Mouse (Mus musculus): ENCODE data around the gene Dapp1. TPM values are rescaled to one million over a fixed set of nuclear protein-coding genes. Genes with fewer than 3 reads are reported as not detected.

The Dapp1 gene
- 2.2 and 3.5 TPM in 2 replicates for polyA plus RNA-seq (2016; fragmentation: Nextera tagmentation; extraction: Ambion mirVana)

DNA sequence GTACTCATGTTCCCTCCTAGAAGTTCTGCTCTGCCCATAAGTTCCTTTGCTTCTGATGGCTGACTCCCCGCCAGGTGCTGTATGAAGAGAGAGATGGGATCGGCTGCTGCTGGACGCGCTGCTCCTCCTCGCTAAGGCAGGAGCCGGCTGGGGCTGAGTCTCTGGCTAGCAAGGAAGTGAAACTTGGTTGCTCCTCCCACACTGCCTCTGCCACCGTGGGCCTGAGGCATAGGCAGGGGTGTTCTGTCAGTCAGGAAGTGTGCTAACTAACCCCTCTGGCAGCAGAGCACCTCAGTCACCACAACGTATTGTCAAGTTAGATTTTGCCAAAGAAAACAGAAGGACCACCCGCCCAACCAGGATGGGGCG lies at the start of gene Dapp1:
Gene Dapp1, minus strand, starts transcription at position 164 of the 369 bp plus-strand sequence.
- 19% methylated on average over 10 of the region's 10 CpGs for WGBS
- Histone ChIP-seq H3K36me3 (replicated peaks) (no peaks in the 10 kb centered on the region), H3K27me3 (ENCODE audit: poor library complexity, severe bottlenecking) (0 out of 2 replicates have a peak, but pooled peaks cover 4% of the 10 kb centered on the region), H3K4me1 (peaks cover 36% of the 10 kb centered on the region), H3K27ac (peak within 1 kb of the TSS; percentile 65), H3K9me3 (no peaks in the 10 kb centered on the region), H3K4me3 (peak within 1 kb of the TSS; percentile 43)
- DNase-seq (ENCODE audit: extremely low spot score, low spot score) = peak; percentile 47

DNA sequence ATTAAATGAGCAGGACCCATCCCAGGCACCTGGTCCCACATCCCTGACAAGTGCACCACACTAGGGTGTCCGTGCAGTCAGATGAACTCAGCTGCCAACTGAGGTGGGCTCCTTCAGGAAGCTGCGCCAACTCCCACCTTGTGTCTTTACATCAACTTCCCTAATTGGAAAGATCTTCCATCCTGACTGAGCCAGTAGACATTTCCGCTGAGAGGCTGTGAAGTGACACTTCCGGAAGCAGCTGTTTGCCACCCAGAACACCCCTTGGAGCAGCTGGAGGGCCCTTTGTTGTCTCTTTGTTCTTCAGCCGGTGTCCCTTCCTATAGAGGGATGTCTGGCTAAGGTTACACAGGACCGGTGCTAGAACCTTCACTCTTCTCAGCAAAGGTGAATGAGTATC lies 49.2 kb upstream of the Dapp1 start:
- no peaks in the 10 kb centered on the region for H3K9me3 ChIP-seq
- H3K36me3 ChIP-seq (replicated peaks) = no peaks in the 10 kb centered on the region
- no peaks in the 10 kb centered on the region for H3K27me3 ChIP-seq (ENCODE audit: poor library complexity, severe bottlenecking)
- H3K27ac ChIP-seq = no peak overlapping the region
- DNase-seq (ENCODE audit: extremely low spot score, low spot score) = no peak
- no peak overlapping the region for H3K4me3 ChIP-seq
- WGBS = 91% methylated on average over 6 of the region's 6 CpGs
- no peaks in the 10 kb centered on the region for H3K4me1 ChIP-seq

DNA sequence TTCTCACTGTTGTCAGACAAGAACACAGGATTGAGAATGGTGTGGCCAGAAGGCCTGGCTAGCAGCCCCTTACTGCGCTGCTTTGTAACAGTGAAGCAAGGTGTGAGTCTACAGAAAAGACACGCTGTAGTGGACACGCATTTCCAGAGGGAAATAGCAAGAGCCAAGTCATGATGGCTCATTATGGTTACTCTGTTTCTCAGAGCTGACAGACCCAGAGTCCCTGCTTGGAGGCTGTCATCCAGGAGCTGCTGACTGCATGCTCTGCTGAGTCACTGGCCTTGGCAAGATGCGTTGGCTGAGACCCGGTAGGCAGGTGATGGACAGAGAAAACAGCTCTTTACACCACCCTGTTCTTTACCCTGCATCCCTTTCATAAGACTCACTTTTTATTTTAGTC lies 48.0 kb upstream of the Dapp1 start:
- no peaks in the 10 kb centered on the region for H3K36me3 ChIP-seq (replicated peaks)
- no peaks in the 10 kb centered on the region for H3K4me1 ChIP-seq
- H3K27me3 ChIP-seq (ENCODE audit: poor library complexity, severe bottlenecking) = no peaks in the 10 kb centered on the region
- no peak for DNase-seq (ENCODE audit: extremely low spot score, low spot score)
- no peak overlapping the region for H3K4me3 ChIP-seq
- no peaks in the 10 kb centered on the region for H3K9me3 ChIP-seq
- 94% methylated on average over 5 of the region's 5 CpGs for WGBS
- no peak overlapping the region for H3K27ac ChIP-seq

DNA sequence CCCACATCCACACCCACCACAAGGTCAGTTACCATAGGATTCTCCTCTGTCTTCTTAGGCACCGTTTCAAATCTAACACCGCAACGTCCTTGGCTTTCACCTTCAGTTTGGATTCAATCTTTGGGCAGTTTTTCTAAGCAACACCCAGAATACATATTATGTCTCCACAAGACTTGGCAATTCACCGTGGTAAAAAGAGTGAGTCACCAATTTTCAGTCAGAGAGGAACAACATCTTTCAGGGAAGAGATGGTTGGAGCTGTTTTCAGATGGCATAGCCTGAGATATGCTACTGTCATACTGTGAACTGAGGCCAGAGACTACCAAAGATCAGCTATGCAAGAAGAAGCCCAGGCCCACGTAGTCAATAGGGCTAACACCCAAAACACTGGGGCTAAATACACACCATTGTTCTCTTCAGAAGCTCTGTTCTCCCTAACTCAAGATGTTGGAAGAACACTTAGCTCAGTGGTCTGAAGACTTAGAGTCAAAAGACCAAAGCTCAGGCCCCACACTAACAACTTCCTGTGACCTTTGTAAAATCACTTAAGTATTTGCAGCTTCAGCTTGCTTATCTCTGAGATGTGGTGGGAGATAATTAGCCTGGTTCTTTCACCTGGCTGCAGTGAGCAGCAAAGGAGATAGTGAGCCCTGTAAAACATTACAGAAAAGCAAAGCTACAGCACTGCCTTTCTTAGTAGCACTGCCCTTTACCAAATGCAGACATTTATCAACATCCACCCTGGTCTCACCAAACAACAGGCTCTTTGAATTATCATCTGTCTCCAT lies 46.4 kb upstream of the Dapp1 start:
- H3K36me3 ChIP-seq (replicated peaks) = no peaks in the 10 kb centered on the region
- 80% methylated on average over 5 of the region's 5 CpGs for WGBS
- no peaks in the 10 kb centered on the region for H3K4me1 ChIP-seq
- no peak for DNase-seq (ENCODE audit: extremely low spot score, low spot score)
- no peaks in the 10 kb centered on the region for H3K9me3 ChIP-seq
- no peak overlapping the region for H3K4me3 ChIP-seq
- no peak overlapping the region for H3K27ac ChIP-seq
- H3K27me3 ChIP-seq (ENCODE audit: poor library complexity, severe bottlenecking) = no peaks in the 10 kb centered on the region

DNA sequence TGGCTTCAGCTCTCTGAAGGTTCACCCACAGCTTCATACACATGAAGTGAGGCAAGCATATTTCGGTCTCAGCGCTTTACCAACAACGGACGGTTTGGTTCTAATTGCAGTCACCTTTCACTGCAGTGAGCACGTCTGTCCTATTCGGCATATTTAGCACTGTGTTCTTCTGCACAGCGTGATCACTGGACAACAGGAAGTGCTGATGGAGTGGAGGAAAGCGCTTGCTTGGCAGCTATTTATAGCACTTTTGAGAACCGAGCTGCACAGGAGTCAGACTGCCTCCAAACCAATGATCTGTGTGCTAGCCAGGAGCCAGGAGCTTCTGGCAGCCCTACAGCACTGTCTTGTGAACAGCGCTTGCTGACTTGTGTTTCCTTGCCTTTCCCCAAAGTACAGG lies 44.9 kb upstream of the Dapp1 start:
- no peaks in the 10 kb centered on the region for H3K36me3 ChIP-seq (replicated peaks)
- H3K4me3 ChIP-seq = no peak overlapping the region
- no peaks in the 10 kb centered on the region for H3K27me3 ChIP-seq (ENCODE audit: poor library complexity, severe bottlenecking)
- no peaks in the 10 kb centered on the region for H3K9me3 ChIP-seq
- H3K4me1 ChIP-seq = no peaks in the 10 kb centered on the region
- 84% methylated on average over 10 of the region's 10 CpGs for WGBS
- DNase-seq (ENCODE audit: extremely low spot score, low spot score) = no peak
- no peak overlapping the region for H3K27ac ChIP-seq

DNA sequence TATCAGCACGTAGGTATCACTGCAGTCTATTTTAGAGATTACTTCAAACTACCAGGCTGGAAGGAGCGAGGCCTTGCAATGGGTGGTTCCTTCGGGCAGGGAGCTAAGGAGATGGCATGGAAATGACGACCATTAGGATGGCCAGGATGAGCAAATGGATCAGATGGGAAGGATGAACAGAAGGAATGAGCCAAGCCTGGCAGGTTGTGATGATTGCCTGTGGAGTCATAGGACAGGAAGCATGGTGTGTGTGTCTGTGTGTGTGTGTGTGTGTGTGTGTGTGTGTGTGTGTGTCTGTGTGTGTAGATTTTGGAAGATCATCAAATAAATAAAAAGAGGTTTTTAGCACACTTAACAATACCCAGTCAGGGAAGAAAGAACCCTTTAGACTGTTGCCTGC lies 41.3 kb upstream of the Dapp1 start:
- no peaks in the 10 kb centered on the region for H3K27me3 ChIP-seq (ENCODE audit: poor library complexity, severe bottlenecking)
- no peak overlapping the region for H3K4me3 ChIP-seq
- no peak overlapping the region for H3K27ac ChIP-seq
- H3K36me3 ChIP-seq (replicated peaks) = no peaks in the 10 kb centered on the region
- no peaks in the 10 kb centered on the region for H3K4me1 ChIP-seq
- no peaks in the 10 kb centered on the region for H3K9me3 ChIP-seq
- 83% methylated on average over 4 of the region's 4 CpGs for WGBS
- DNase-seq (ENCODE audit: extremely low spot score, low spot score) = no peak

DNA sequence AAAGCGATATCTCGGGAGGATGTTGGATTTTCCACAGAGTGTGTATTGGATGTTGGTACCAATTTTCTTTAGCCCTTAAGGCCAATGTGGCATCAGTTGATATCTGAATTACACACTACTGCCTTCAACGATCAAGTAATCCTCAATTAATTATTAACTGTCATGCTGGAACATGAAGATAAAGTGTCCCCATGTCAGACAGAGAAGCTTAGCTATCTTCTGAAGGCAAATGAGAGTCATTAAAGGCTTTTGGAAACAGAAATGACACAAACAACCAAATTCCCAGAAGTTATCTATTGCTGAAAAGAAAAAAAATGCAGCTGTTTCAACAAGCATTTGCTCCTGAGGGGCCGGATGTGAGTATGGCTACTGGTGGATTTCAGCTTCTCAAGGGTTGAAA lies 40.7 kb upstream of the Dapp1 start:
- Histone ChIP-seq H3K36me3 (replicated peaks) (no peaks in the 10 kb centered on the region), H3K4me1 (no peaks in the 10 kb centered on the region), H3K4me3 (no peak overlapping the region), H3K27ac (no peak overlapping the region), H3K9me3 (no peaks in the 10 kb centered on the region), H3K27me3 (ENCODE audit: poor library complexity, severe bottlenecking) (no peaks in the 10 kb centered on the region)
- no peak for DNase-seq (ENCODE audit: extremely low spot score, low spot score)
- WGBS = 94% methylated on average over 4 of the region's 4 CpGs

DNA sequence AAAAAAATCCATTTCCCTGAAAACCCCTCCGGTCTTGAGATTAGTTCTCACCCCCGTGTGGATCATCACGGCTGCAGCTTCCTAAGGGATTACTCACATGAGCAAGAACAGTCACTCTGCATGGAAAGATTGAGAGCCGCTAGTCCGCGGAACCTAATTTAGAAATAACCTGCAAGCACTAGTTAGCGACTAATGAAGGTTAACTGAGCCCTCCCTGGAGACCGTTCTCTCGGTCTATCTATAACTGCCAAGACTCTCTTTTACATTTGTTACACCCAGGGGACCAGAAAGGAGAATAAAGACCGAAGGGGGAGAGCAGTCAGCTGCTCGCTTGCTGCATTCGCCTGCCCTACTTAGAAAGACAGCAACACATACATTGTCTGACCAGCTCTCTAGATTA lies 35.5 kb upstream of the Dapp1 start:
- WGBS = 95% methylated on average over 12 of the region's 12 CpGs
- Histone ChIP-seq H3K27ac (no peak overlapping the region), H3K4me1 (0 out of 2 replicates have a peak, but pooled peaks cover under 1% of the 10 kb centered on the region), H3K27me3 (ENCODE audit: poor library complexity, severe bottlenecking) (no peaks in the 10 kb centered on the region), H3K4me3 (no peak overlapping the region), H3K36me3 (replicated peaks) (no peaks in the 10 kb centered on the region), H3K9me3 (no peaks in the 10 kb centered on the region)
- DNase-seq (ENCODE audit: extremely low spot score, low spot score) = no peak

DNA sequence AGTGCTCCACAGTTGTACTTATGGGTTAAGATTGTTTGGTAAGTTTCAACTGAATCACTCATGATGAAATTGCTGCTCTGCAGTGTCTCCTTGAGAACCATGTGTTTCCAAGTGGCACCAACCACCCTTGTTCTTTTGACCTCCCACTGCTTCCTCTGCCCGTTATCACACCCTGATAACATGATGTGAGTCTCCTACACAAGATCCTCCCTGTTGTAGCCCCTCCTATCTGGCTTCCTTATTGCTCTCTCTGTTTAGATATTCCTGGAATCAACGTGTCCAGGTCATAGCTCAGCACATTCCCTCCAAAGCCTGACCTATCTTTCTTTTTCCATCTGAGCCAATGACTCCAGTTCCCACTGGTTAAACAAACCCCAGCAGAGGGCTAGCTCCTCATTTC lies 33.4 kb upstream of the Dapp1 start:
- H3K36me3 ChIP-seq (replicated peaks) = no peaks in the 10 kb centered on the region
- H3K4me1 ChIP-seq = 0 out of 2 replicates have a peak, but pooled peaks cover 4% of the 10 kb centered on the region
- no peak overlapping the region for H3K4me3 ChIP-seq
- 83% methylated on average over 2 of the region's 2 CpGs for WGBS
- no peaks in the 10 kb centered on the region for H3K9me3 ChIP-seq
- no peaks in the 10 kb centered on the region for H3K27me3 ChIP-seq (ENCODE audit: poor library complexity, severe bottlenecking)
- no peak overlapping the region for H3K27ac ChIP-seq
- DNase-seq (ENCODE audit: extremely low spot score, low spot score) = no peak

DNA sequence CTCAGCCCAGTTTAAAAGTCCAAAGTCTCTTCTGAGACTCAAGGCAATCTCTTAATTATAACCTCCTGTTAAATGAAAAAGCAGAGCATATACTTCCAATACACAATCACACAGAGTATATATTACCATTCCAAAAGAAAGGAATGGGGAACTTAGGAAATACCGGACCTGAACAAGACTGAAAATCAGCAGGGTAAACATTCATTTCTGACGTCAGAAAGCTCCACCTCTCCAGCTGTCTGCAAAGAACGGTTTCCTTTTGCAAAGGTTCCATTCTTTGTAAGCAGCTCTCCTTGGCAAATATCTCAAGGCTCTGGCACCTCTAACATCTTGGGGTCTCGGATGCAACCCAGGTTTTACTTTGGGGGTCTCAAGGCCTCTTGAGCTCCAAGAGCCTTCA lies 31.0 kb upstream of the Dapp1 start:
- H3K27ac ChIP-seq = no peak overlapping the region
- H3K36me3 ChIP-seq (replicated peaks) = no peaks in the 10 kb centered on the region
- H3K4me1 ChIP-seq = 0 out of 2 replicates have a peak, but pooled peaks cover 4% of the 10 kb centered on the region
- 70% methylated on average over 4 of the region's 4 CpGs for WGBS
- no peaks in the 10 kb centered on the region for H3K27me3 ChIP-seq (ENCODE audit: poor library complexity, severe bottlenecking)
- DNase-seq (ENCODE audit: extremely low spot score, low spot score) = no peak
- H3K4me3 ChIP-seq = no peak overlapping the region
- no peaks in the 10 kb centered on the region for H3K9me3 ChIP-seq

DNA sequence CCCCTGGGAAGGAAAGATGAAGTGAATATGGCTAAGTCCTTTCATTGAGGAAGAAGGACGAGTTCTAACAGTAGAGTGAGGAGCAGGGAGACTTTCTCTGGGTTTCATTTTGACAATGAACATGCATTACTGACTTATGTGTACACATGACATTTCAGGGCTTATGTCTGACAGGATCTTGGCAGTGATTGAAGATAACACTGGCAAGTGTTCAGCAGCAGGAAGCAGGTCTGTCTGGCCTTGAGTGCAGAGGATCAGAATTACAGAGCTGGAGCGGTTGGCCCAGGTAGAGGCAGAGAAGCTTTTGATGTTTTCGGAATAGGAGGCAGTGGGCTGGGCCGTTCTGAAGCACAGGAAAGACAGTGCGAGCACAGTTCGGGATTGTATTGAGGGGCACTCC lies 26.8 kb upstream of the Dapp1 start:
- Histone ChIP-seq H3K27ac (no peak overlapping the region), H3K4me3 (no peak overlapping the region), H3K4me1 (0 out of 2 replicates have a peak, but pooled peaks cover 4% of the 10 kb centered on the region), H3K9me3 (peaks cover 7% of the 10 kb centered on the region; the same call in 1 of the 2 replicates), H3K36me3 (replicated peaks) (no peaks in the 10 kb centered on the region), H3K27me3 (ENCODE audit: poor library complexity, severe bottlenecking) (no peaks in the 10 kb centered on the region)
- DNase-seq (ENCODE audit: extremely low spot score, low spot score) = no peak
- WGBS = 86% methylated on average over 6 of the region's 6 CpGs

DNA sequence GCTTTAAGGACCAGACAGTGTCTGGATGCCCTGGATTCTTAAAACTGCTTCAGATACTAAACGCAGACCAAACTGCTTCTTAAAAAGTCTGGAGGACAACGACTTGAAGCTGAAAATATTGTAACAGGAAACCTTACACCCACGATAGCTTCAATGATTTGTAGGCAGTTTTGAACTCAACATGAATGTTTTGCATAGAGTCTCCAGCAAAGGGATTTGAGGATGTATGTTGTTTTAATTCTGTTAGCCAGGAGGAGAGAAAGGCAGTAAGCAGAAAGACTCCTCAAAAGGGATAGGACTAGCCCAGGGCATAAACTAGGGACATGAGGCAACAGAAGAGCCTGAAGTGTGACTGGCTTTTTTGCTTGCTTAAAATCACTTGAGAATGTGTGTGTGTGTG lies 25.6 kb upstream of the Dapp1 start:
- H3K4me3 ChIP-seq = no peak overlapping the region
- H3K27me3 ChIP-seq (ENCODE audit: poor library complexity, severe bottlenecking) = no peaks in the 10 kb centered on the region
- no peak for DNase-seq (ENCODE audit: extremely low spot score, low spot score)
- 0 out of 2 replicates have a peak, but pooled peaks cover 4% of the 10 kb centered on the region for H3K4me1 ChIP-seq
- 83% methylated on average over 3 of the region's 3 CpGs for WGBS
- peaks cover 7% of the 10 kb centered on the region; the same call in 1 of the 2 replicates for H3K9me3 ChIP-seq
- H3K27ac ChIP-seq = no peak overlapping the region
- H3K36me3 ChIP-seq (replicated peaks) = no peaks in the 10 kb centered on the region

DNA sequence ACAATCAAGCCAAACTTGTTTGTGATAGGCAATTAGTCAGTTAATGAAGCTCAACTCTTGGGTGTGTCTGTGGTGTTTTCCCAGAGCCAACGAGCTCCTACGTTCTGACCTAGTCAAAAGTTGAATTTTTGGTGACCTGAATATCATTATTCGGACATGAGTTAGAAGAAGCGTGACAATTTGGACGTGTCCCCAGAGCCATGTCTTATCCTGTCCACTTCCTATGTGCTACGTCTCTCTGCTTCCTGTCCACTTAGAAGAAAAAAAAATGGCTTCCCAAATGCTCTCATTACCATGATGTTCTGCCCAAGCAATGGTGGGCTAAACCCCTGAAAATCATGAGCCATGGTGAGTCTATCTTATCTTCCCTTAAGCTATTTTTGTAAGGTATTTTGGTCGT lies 21.9 kb upstream of the Dapp1 start:
- Histone ChIP-seq H3K36me3 (replicated peaks) (no peaks in the 10 kb centered on the region), H3K4me1 (peaks cover 12% of the 10 kb centered on the region), H3K9me3 (peaks cover 7% of the 10 kb centered on the region; the same call in 1 of the 2 replicates), H3K27ac (no peak overlapping the region), H3K4me3 (no peak overlapping the region), H3K27me3 (ENCODE audit: poor library complexity, severe bottlenecking) (no peaks in the 10 kb centered on the region)
- DNase-seq (ENCODE audit: extremely low spot score, low spot score) = no peak
- WGBS = 89% methylated on average over 7 of the region's 7 CpGs

Data from forebrain, embryonic 10.5 days (tissue).